In genomic region chr17:75153088-75153487, GRCm38 (mm10) we compare ENCODE assay signal across 31 mouse cellular contexts.
DNase-seq lines count a peak whose midpoint lies in the region; ATAC-seq and TF ChIP-seq lines count a peak whose summit lies in the region.
"Had no signal": no experiment of that assay in that cellular context is flagged by ENCODE, and none has a peak within 500 bp of the region (broad histone marks: within the 10 kb centered on the region; RNA-seq: fewer than 3 reads in every experiment).

No protein-coding gene starts in this region.

- H3K9me3 ChIP-seq in heart, embryonic 15.5 days (replicated peaks): no peaks in the 10 kb centered on the region
- H3K9me3 ChIP-seq in intestine, postnatal 0 days (ENCODE audit: control insufficient read depth): no peaks in the 10 kb centered on the region
- H3K9me3 ChIP-seq: embryonic facial prominence, embryonic 12.5 days; forebrain, embryonic 12.5 days; limb, embryonic 13.5 days; liver, embryonic 12.5 days; megakaryocyte, embryonic 14.5 days; midbrain, embryonic 12.5 days; neural tube, embryonic 12.5 days had no signal

- 0 out of 2 replicates have a peak, but pooled peaks cover 1% of the 10 kb centered on the region for H3K79me2 ChIP-seq in heart, adult 2 months (replicated peaks; ENCODE audit: control insufficient read depth, insufficient read depth, low read length)

- intact Hi-C loops in heart, adult 2 months (cut with DNase I): no loop called here

- TF ChIP-seq EP300 in heart, adult 2 months (IDR thresholded peaks at IDR 0.05; ENCODE audit: insufficient read depth, low read depth, low read length): no peak

- H3K27me3 ChIP-seq in heart, embryonic 15.5 days: no peaks in the 10 kb centered on the region
- H3K27me3 ChIP-seq in heart, adult 2 months (ENCODE audit: control insufficient read depth, insufficient read depth, low read length): no peaks in the 10 kb centered on the region
- H3K27me3 ChIP-seq in intestine, postnatal 0 days (replicated peaks; ENCODE audit: control insufficient read depth, insufficient read depth, low read length): no peaks in the 10 kb centered on the region
- H3K27me3 ChIP-seq: embryonic facial prominence, embryonic 12.5 days; forebrain, embryonic 12.5 days; limb, embryonic 13.5 days; liver, embryonic 12.5 days; megakaryocyte, embryonic 14.5 days; midbrain, embryonic 12.5 days; neural tube, embryonic 12.5 days had no signal

- TF ChIP-seq CTCF in heart, adult 2 months (IDR thresholded peaks at IDR 0.05): no peak
- no peak for TF ChIP-seq CTCF in embryonic fibroblast, embryonic 13.5 days (IDR thresholded peaks at IDR 0.05; ENCODE audit: borderline replicate concordance, insufficient read depth, low read length)
- TF ChIP-seq CTCF in intestine, postnatal 0 days (IDR thresholded peaks at IDR 0.05; ENCODE audit: low read depth): no peak

- H3K9ac ChIP-seq in heart, embryonic 15.5 days: no peak overlapping the region
- no peak overlapping the region for H3K9ac ChIP-seq in heart, adult 2 months (ENCODE audit: low read depth, low read length)
- H3K9ac ChIP-seq in intestine, postnatal 0 days (ENCODE audit: low read depth, low read length): no peak overlapping the region
- H3K9ac ChIP-seq: embryonic facial prominence, embryonic 12.5 days; forebrain, embryonic 12.5 days; forebrain, postnatal 0 days; limb, embryonic 13.5 days; liver, embryonic 12.5 days; liver, postnatal 0 days; midbrain, embryonic 12.5 days; neural tube, embryonic 12.5 days had no signal

- peaks cover 23% of the 10 kb centered on the region for H3K4me1 ChIP-seq in heart, embryonic 15.5 days (replicated peaks)
- H3K4me1 ChIP-seq in heart, adult 2 months (ENCODE audit: control insufficient read depth, insufficient read depth, low read length): peaks cover 3% of the 10 kb centered on the region; the same call in 1 of the 2 replicates
- H3K4me1 ChIP-seq in embryonic fibroblast, embryonic 13.5 days (ENCODE audit: control insufficient read depth, insufficient read depth, low read length): peaks cover 10% of the 10 kb centered on the region
- no peaks in the 10 kb centered on the region for H3K4me1 ChIP-seq in intestine, postnatal 0 days (replicated peaks; ENCODE audit: control insufficient read depth, insufficient read depth, low read length)
- H3K4me1 ChIP-seq: embryonic facial prominence, embryonic 12.5 days; forebrain, embryonic 12.5 days; midbrain, embryonic 12.5 days; neural tube, embryonic 12.5 days had no signal

- no peak overlapping the region for H3K4me2 ChIP-seq in heart, embryonic 15.5 days
- H3K4me2 ChIP-seq in intestine, postnatal 0 days (replicated peaks; ENCODE audit: low read depth): no peak overlapping the region
- H3K4me2 ChIP-seq: embryonic facial prominence, embryonic 12.5 days; forebrain, embryonic 12.5 days; limb, embryonic 13.5 days; liver, embryonic 12.5 days; midbrain, embryonic 12.5 days; neural tube, embryonic 12.5 days had no signal

- WGBS in heart, embryonic 15.5 days: 41% methylated on average over 6 of the region's 6 CpGs
- WGBS in heart, adult 2 months: 42% methylated on average over 6 of the region's 6 CpGs
- 63% methylated on average over 6 of the region's 6 CpGs for WGBS in intestine, postnatal 0 days

- no peak for ATAC-seq in heart, embryonic 15.5 days (replicated peaks; ENCODE audit: insufficient number of reproducible peaks, insufficient read depth, low FRiP score, low read depth)
- ATAC-seq in intestine, postnatal 0 days: no peak
- ATAC-seq: activated CD4-positive, CD25-positive, alpha-beta regulatory T cell, adult 4 months; forebrain, postnatal 0 days; hindbrain, embryonic 16.5 days; liver, embryonic 12.5 days; liver, postnatal 0 days had no signal

- peak; percentile 11 for DNase-seq in adrenal gland, adult 8-10 months
- no peak for DNase-seq in adrenal gland, postnatal 25 days
- no peak for DNase-seq in heart, adult 2 months
- peak; percentile 17 for DNase-seq in 3T3-L1 (ENCODE audit: low read depth, low spot score)
- DNase-seq in B cell, adult 2 months: no peak
- DNase-seq: cerebellum, adult 9-10 months; cerebellum, postnatal 36 days; embryo, embryonic 11 days; forebrain, postnatal 0 days; gastrocnemius, postnatal 14 days; kidney, adult 8-10 months; kidney, postnatal 14 days; layer of hippocampus, adult 9-11 months; liver, postnatal 0 days; lung, postnatal 36 days; right cerebral cortex, postnatal 4 days; thymus, postnatal 14 days had no signal

- H3K27ac ChIP-seq in heart, embryonic 15.5 days: peak overlapping the region; percentile 2; the same call in 1 of the 2 replicates
- no peak overlapping the region for H3K27ac ChIP-seq in heart, adult 2 months
- peak overlapping the region; percentile 23; the same call in 1 of the 2 replicates for H3K27ac ChIP-seq in embryonic fibroblast, embryonic 13.5 days (ENCODE audit: insufficient read depth, low read length)
- no peak overlapping the region for H3K27ac ChIP-seq in intestine, postnatal 0 days (ENCODE audit: low read depth, low read length)
- H3K27ac ChIP-seq: embryonic facial prominence, embryonic 12.5 days; forebrain, embryonic 12.5 days; limb, embryonic 13.5 days; liver, embryonic 12.5 days; midbrain, embryonic 12.5 days; neural tube, embryonic 12.5 days had no signal

- no peak overlapping the region for H3K4me3 ChIP-seq in heart, embryonic 15.5 days
- H3K4me3 ChIP-seq in heart, adult 2 months: no peak overlapping the region
- H3K4me3 ChIP-seq in embryonic fibroblast, embryonic 13.5 days (ENCODE audit: insufficient read depth, low read length): no peak overlapping the region
- no peak overlapping the region for H3K4me3 ChIP-seq in intestine, postnatal 0 days (ENCODE audit: low read depth, low read length)
- H3K4me3 ChIP-seq: embryonic facial prominence, embryonic 12.5 days; erythroblast, embryonic 14.5 days; forebrain, embryonic 12.5 days; limb, embryonic 13.5 days; liver, embryonic 12.5 days; megakaryocyte, embryonic 14.5 days; midbrain, embryonic 12.5 days; myocyte; neural tube, embryonic 12.5 days had no signal

- no peaks in the 10 kb centered on the region for H3K36me3 ChIP-seq in heart, embryonic 15.5 days
- no peaks in the 10 kb centered on the region for H3K36me3 ChIP-seq in heart, adult 2 months (ENCODE audit: control insufficient read depth, insufficient read depth, low read length)
- H3K36me3 ChIP-seq in intestine, postnatal 0 days (ENCODE audit: control insufficient read depth, insufficient read depth): no peaks in the 10 kb centered on the region
- H3K36me3 ChIP-seq: embryonic facial prominence, embryonic 12.5 days; forebrain, embryonic 12.5 days; liver, embryonic 12.5 days; midbrain, embryonic 12.5 days; neural tube, embryonic 12.5 days had no signal

- TF ChIP-seq POLR2A in heart, adult 2 months (IDR thresholded peaks at IDR 0.05; ENCODE audit: insufficient read depth, low read depth, low read length): no peak
- no peak for TF ChIP-seq POLR2A in embryonic fibroblast, embryonic 13.5 days (IDR thresholded peaks at IDR 0.05; ENCODE audit: low read depth, low read length)

Comparison
In these comparisons a context has a peak if more than half of its experiments do, and no peak if none do; other contexts are left out.
1. DNase-seq: peak in adrenal gland, adult 8-10 months (single experiment) and 3T3-L1 (single experiment); none in adrenal gland, postnatal 25 days (single experiment), heart, adult 2 months (0 of 2) and B cell, adult 2 months (0 of 2).
2. H3K27ac ChIP-seq: peak in heart, embryonic 15.5 days (single experiment) and embryonic fibroblast, embryonic 13.5 days (single experiment); none in heart, adult 2 months (single experiment) and intestine, postnatal 0 days (single experiment).